Mouse (Mus musculus): ENCODE data around the gene Snf8.

The Snf8 gene

GRCm38 (mm10) chr11:96074351-96075176 is 39.9 kb downstream of the Snf8 start:
- DNase-seq = peak in 1 of 2 experiments; percentile 11

GRCm38 (mm10) chr11:96075177-96075508 is 40.5 kb downstream of the Snf8 start:
- DNase-seq = peak in 1 of 2 experiments; percentile 16

GRCm38 (mm10) chr11:96075509-96076220 is 41.0 kb downstream of the Snf8 start, which contains the start of gene Atp5g1:
Gene Atp5g1, minus strand, starts transcription at chr11:96075670.
- DNase-seq = peak; percentile 98 to 100

GRCm38 (mm10) chr11:96076221-96077105 is 41.8 kb downstream of the Snf8 start:
- DNase-seq = no peak

- DNase-seq = peak in 1 of 2 experiments; percentile 10
Measured at GRCm38 (mm10) chr11:96080736-96081135, 46.1 kb downstream of the Snf8 start.

- no peak for DNase-seq
Measured at GRCm38 (mm10) chr11:96082682-96083081, 48.0 kb downstream of the Snf8 start.

- no peak for DNase-seq
Measured at GRCm38 (mm10) chr11:96087981-96088380, 53.3 kb downstream of the Snf8 start.

- peak in 1 of 2 experiments; percentile 53 for DNase-seq
Measured at GRCm38 (mm10) chr11:96091073-96091472, 56.4 kb downstream of the Snf8 start.

- DNase-seq = peak in 1 of 2 experiments; percentile 14
Measured at GRCm38 (mm10) chr11:96092674-96093291, 58.1 kb downstream of the Snf8 start.

- DNase-seq = peak; percentile 56 to 58
Measured at GRCm38 (mm10) chr11:96093361-96093760, 58.7 kb downstream of the Snf8 start.

Data from kidney, postnatal 25 days (tissue).